Mouse (Mus musculus) cerebellum, adult 2 months (tissue): ENCODE measurements at regions not wholly inside any gene's neighbourhood (a gene's known extent, or its start where the extent isn't known, plus 50 kb on each side); places are given as distances from the start of the nearest gene placed in this dataset.

ENCODE experiments used
- CTCF ChIP-seq: fragments of 200-500 bp; IDR thresholded peaks from 2 replicates; pipeline ENCODE4 v1.5.1; 2011; ENCODE audit warnings: low read depth, mild to moderate bottlenecking, control low read depth, low read length, moderate library complexity, borderline replicate concordance; ENCODE audit not compliant: insufficient read depth
- POLR2A ChIP-seq: fragments of 200-500 bp; IDR thresholded peaks from 2 replicates; pipeline ENCODE4 v1.6.1; 2011; ENCODE audit warnings: low read length, control low read depth, borderline replicate concordance; ENCODE audit not compliant: insufficient read depth

GRCm38 (mm10) chr5:120034499-120035077 lies 81.7 kb upstream of the Rbm19 start:
- no peak for TF ChIP-seq POLR2A
- no peak for TF ChIP-seq CTCF
